Mouse (Mus musculus) embryonic facial prominence, embryonic 15.5 days (tissue): ENCODE results near the gene Shisa3. TPM values are rescaled to one million over a fixed set of nuclear protein-coding genes. Genes with fewer than 3 reads are reported as not detected.
A peak's percentile ranks its signal among the peaks of the same experiment; 100 is the strongest.

Experiments used
- ATAC-seq: fragments of 200-750 bp; cut with Nextera tagmentation; 2 replicates; pipeline ENCODE4 v1.8.0; 2017; ENCODE audit warnings: low read depth, moderate TSS enrichment; ENCODE audit not compliant: insufficient number of reproducible peaks, low FRiP score, low TSS enrichment
- H3K27ac ChIP-seq: fragments of 300-500 bp; sonication (generic); replicated peaks from 2 replicates; pipeline ENCODE4 v1.5.1; 2015; ENCODE audit warnings: mild to moderate bottlenecking, inconsistent platforms
- H3K27me3 ChIP-seq: fragments of 300-500 bp; sonication (generic); 2 replicates; pipeline ENCODE4 v1.6.1; 2015; ENCODE audit warnings: inconsistent platforms
- H3K36me3 ChIP-seq: fragments of 300-500 bp; sonication (generic); 2 replicates; pipeline ENCODE4 v1.6.1; 2015; ENCODE audit warnings: mild to moderate bottlenecking, inconsistent platforms
- H3K4me1 ChIP-seq: fragments of 300-500 bp; sonication (generic); 2 replicates; pipeline ENCODE4 v1.6.1; 2015; ENCODE audit warnings: inconsistent platforms
- H3K4me2 ChIP-seq: fragments of 300-500 bp; sonication (generic); replicated peaks from 2 replicates; pipeline ENCODE4 v1.6.1; 2015; ENCODE audit warnings: mild to moderate bottlenecking, inconsistent platforms
- H3K4me3 ChIP-seq: fragments of 300-500 bp; sonication (generic); replicated peaks from 2 replicates; pipeline ENCODE4 v1.5.1; 2015; ENCODE audit warnings: mild to moderate bottlenecking, inconsistent platforms
- H3K9ac ChIP-seq: fragments of 300-500 bp; sonication (generic); 2 replicates; pipeline ENCODE4 v1.6.1; 2015; ENCODE audit warnings: inconsistent platforms
- H3K9me3 ChIP-seq: fragments of 300-500 bp; sonication (generic); replicated peaks from 2 replicates; pipeline ENCODE4 v1.6.1; 2016; ENCODE audit warnings: inconsistent platforms
- WGBS: fragments of 180-500 bp; shearing (Covaris S2); methylation state at CpG from one replicate; pipeline ENCODE4 v1.1.7; 2015; 5-methylcytosine and 5-hydroxymethylcytosine counted together
- polyA plus RNA-seq: library from polyadenylated mRNA; unstranded; fragments of >200 nt; fragmentation: Nextera tagmentation; extraction: Ambion mirVana; gene quantifications from 2 replicates; pipeline ENCODE4 v1.2.1, GENCODE M21; 2015

Shisa3 gene
- polyA plus RNA-seq, 1 experiment from 2014 or later = 4.2 TPM

DNA sequence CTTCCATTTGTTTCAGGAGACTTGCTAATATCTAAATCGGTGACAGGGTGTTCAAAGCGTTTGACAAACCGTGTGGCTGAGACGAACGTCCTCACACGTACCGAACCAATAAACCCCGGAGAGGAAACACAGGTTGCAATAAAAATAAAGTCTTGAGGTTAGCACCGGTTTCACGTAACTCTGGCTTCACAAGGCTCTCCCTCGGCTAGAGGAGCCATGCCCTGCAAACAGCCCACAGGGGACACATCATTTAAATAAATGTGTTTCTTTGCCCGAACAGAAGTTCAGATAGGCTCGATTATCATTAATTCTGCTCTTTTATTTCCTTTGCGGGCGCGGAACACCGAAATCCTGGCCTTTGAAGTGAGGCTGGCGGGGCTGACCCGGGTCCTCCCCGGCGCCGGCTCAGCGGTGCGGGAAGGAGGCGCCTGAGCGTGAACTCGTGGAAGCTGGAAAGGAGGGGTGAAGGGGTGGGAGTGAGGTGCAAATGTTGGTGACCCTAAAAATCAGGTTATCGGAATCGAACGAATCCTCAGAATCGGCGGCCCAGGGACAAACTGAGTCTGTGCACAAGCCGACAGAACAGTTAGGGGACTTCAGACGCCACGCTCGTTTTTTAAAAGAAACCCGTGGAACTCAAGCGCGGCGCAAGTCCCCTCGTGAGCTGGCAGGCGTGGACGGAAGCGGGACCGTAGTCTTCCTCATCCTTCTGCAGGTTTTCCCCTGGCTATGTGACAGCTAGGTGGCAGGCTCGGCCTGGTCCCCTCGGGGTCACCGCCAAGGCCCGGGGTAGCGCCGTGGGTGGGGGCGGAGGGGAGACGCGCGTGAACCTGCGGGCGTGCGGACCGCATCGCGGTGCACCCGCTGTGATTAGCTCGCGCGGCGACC lies 522 bp upstream of the Shisa3 start:
- peak overlapping the region; percentile 51 for H3K4me3 ChIP-seq
- H3K9me3 ChIP-seq = no peaks in the 10 kb centered on the region
- no peak overlapping the region for H3K9ac ChIP-seq
- peak overlapping the region; percentile 94 for H3K4me2 ChIP-seq
- H3K27ac ChIP-seq = no peak overlapping the region
- peak; percentile 49 for ATAC-seq
- H3K36me3 ChIP-seq = no peaks in the 10 kb centered on the region
- 1% methylated on average over 66 of the region's 66 CpGs for WGBS
- H3K27me3 ChIP-seq = peaks cover 72% of the 10 kb centered on the region
- peaks cover 21% of the 10 kb centered on the region for H3K4me1 ChIP-seq

DNA sequence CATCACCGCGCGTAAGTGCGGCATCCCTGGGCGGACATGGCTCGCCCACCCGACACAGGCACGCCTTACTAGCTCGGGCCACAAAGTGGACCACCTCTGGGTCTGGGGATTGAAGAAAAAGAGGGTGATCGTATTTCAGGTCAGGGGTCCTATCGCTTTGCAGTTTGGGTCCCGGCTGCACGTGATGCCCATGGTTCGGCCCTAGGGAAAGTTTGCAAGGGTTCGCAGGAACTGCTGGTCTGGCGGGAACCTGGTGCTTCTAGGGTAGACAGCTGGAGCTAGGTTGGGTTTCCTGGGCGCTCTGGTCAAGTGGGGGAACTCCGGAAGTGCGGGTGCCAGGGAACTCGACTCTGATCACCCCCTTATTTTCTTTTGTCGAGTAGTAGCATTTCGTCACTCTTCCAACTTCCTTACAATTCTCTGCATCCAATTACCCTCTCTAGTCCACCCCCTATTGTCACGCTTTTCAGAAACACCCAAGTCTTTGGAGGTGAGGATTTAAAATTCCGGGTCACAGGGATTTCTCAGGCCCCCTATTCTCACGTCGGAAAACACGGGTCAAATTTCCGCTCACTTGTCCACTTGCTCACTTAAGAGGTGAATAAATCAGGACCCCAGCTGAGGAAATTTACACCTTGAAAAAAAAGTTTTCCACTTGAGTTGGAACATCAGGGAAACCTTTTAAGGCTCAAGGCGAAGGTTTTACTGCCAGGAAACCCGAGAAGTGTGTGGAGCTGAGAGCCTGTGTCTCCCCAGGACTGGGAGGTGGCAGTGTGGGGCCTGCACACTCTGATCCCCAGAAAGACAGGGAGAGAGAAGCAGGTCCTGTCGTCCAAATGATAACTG lies 1.2 kb downstream of the Shisa3 start:
- Histone ChIP-seq H3K36me3 (no peaks in the 10 kb centered on the region), H3K9me3 (no peaks in the 10 kb centered on the region), H3K4me3 (peak overlapping the region; percentile 51), H3K4me2 (peak overlapping the region; percentile 94), H3K27ac (no peak overlapping the region), H3K27me3 (peaks cover 63% of the 10 kb centered on the region), H3K9ac (no peak overlapping the region), H3K4me1 (peaks cover 21% of the 10 kb centered on the region)
- no peak for ATAC-seq
- WGBS = 4% methylated on average over 31 of the region's 31 CpGs

DNA sequence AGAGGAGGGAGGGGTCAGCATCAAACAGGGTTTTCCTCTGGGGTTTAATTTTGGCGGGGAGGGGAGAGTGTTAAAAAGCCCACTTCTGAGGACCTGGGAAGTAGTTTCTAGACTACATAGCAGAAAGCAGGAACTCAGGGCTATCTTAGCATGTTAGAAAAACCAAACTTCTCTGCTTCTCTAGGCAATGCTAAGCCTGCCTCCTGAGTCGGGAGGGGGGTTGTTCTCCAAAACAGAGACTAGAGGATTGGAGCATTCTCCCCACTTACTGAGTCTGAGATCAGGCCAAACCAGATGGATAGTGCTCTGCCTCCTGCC lies 1.8 kb downstream of the Shisa3 start:
- no peak for ATAC-seq
- Histone ChIP-seq H3K4me3 (no peak overlapping the region), H3K9me3 (no peaks in the 10 kb centered on the region), H3K4me1 (peaks cover 21% of the 10 kb centered on the region), H3K36me3 (no peaks in the 10 kb centered on the region), H3K4me2 (no peak overlapping the region), H3K27me3 (peaks cover 63% of the 10 kb centered on the region), H3K9ac (no peak overlapping the region), H3K27ac (no peak overlapping the region)
- 16% methylated on average over 2 of the region's 2 CpGs for WGBS

DNA sequence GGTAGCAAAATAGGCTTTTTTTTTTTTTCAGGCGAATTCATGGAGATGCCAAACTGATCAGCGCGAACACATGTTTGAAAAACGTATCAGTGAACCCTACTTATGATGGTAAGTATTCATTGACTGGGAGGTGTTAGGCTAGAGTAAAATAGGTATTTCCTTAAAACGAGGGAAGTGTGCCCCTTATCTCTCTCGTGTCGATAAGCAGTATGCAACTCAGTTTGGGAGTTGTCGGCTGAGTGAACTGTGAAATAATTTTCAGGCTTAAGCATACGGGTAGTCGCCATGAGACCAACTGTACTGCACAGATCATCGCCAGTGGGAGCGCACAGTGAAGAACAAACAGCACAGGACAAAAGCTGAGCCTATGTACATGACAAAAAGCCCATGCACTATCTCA lies 13.5 kb downstream of the Shisa3 start:
- H3K4me3 ChIP-seq = no peak overlapping the region
- H3K27ac ChIP-seq = no peak overlapping the region
- no peak overlapping the region for H3K4me2 ChIP-seq
- H3K27me3 ChIP-seq = no peaks in the 10 kb centered on the region
- WGBS = 90% methylated on average over 12 of the region's 12 CpGs
- H3K4me1 ChIP-seq = no peaks in the 10 kb centered on the region
- no peak for ATAC-seq
- no peak overlapping the region for H3K9ac ChIP-seq
- H3K9me3 ChIP-seq = no peaks in the 10 kb centered on the region
- H3K36me3 ChIP-seq = no peaks in the 10 kb centered on the region

DNA sequence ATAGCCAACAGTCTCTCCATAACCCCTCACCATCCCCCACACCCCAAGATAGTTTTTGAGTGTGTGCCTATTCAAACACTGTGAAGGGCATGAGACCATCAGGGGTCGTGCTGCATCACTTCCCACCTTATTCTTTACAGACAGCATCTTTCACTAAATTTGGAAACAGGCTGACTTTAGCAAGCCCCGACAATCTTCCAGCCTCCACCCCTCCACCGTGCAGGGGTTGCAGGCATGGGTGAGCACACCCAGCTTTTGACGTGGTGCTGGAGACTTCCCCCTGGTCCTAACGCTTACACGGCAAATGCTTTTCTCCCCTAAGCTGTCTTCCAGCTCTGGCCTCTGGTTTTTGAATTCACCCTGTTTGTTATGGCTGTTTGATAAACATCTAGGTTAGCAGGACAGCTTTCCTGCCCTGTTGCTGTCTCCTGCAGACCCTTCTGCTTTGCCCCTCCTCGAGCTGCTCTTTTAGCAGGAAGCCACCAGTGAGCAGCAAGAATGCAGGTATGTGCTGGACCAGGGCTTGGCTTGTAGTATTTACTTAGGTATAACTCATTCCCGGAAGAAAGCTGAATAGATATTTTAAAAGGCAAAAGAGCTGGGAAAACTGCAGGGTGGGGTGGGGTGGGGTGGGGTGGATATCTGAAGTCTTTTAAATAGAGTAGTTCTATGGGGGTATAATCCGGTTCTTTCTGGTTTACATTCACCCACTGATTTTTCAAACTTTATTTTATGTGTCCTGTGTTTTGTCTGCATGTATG lies 20.7 kb downstream of the Shisa3 start:
- no peaks in the 10 kb centered on the region for H3K27me3 ChIP-seq
- no peaks in the 10 kb centered on the region for H3K9me3 ChIP-seq
- no peak overlapping the region for H3K4me3 ChIP-seq
- no peak for ATAC-seq
- H3K4me1 ChIP-seq = no peaks in the 10 kb centered on the region
- H3K4me2 ChIP-seq = no peak overlapping the region
- no peak overlapping the region for H3K27ac ChIP-seq
- H3K9ac ChIP-seq = no peak overlapping the region
- 78% methylated on average over 9 of the region's 9 CpGs for WGBS
- H3K36me3 ChIP-seq = no peaks in the 10 kb centered on the region

DNA sequence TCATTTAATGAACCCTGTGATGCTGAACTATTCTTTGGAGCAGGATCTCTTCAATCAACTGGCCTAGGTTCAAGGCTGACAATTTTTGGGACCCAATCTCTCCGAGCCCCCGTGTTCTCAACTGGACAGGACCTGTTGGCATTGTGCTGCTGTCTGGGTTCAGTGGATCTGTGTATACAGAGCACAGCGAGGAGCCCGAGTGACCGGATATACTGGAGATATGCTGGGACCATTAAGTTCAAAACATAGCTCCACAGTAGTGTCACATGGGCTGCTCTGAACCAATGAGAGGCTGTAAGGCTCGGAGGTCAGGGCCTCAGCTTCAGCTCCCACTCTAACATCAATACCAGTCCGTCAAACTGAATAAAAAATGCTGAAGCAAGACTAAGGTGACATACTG lies 21.8 kb downstream of the Shisa3 start:
- H3K36me3 ChIP-seq = no peaks in the 10 kb centered on the region
- H3K9me3 ChIP-seq = no peaks in the 10 kb centered on the region
- WGBS = 84% methylated on average over 7 of the region's 7 CpGs
- H3K4me2 ChIP-seq = no peak overlapping the region
- H3K9ac ChIP-seq = no peak overlapping the region
- 0 out of 2 replicates have a peak, but pooled peaks cover 7% of the 10 kb centered on the region for H3K4me1 ChIP-seq
- H3K27ac ChIP-seq = no peak overlapping the region
- H3K27me3 ChIP-seq = no peaks in the 10 kb centered on the region
- no peak for ATAC-seq
- no peak overlapping the region for H3K4me3 ChIP-seq

DNA sequence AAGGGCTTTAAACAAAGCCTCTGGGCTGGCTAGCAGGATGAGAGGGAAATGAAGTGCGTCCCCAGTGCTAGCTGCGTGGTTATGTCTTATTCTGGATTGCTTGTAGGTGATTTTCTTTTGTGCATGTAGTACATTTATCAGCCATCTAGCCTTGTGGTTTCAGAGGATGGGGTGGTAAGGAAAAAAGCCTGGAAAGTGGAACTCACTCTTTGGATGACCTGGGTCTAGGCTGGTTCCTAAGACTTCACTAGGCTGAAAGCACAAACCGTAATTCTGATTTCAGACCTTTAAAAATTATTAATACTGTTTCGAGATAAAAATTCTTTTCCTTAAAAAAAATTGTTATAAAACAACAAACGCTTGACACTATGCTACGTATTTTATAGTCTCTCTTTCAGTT lies 22.2 kb downstream of the Shisa3 start:
- ATAC-seq = no peak
- H3K9ac ChIP-seq = no peak overlapping the region
- 0 out of 2 replicates have a peak, but pooled peaks cover 7% of the 10 kb centered on the region for H3K4me1 ChIP-seq
- no peaks in the 10 kb centered on the region for H3K36me3 ChIP-seq
- H3K4me3 ChIP-seq = no peak overlapping the region
- no peaks in the 10 kb centered on the region for H3K9me3 ChIP-seq
- H3K27me3 ChIP-seq = no peaks in the 10 kb centered on the region
- WGBS = 89% methylated on average over 6 of the region's 6 CpGs
- no peak overlapping the region for H3K4me2 ChIP-seq
- H3K27ac ChIP-seq = no peak overlapping the region

DNA sequence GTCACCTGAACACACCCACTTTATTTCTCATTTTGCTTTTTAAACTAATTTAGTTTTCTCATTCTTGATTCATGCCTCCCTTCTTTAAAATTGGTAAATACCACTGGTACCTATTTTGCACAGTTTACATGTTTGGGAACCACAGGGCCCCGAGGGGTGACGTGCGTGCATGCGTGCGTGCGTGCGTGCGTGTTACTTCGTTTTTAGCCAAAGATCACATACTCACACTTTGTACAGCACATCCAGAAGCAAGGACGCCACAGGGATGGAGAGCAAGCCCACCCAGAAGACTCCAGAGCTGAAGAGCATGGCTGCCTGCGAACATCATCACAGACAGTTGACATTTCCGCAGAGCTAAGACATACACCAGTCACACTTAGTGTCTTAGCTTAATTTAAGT lies 23.6 kb downstream of the Shisa3 start:
- H3K4me2 ChIP-seq = no peak overlapping the region
- no peaks in the 10 kb centered on the region for H3K9me3 ChIP-seq
- WGBS = 90% methylated on average over 12 of the region's 12 CpGs
- H3K4me1 ChIP-seq = 0 out of 2 replicates have a peak, but pooled peaks cover 7% of the 10 kb centered on the region
- H3K27me3 ChIP-seq = no peaks in the 10 kb centered on the region
- no peaks in the 10 kb centered on the region for H3K36me3 ChIP-seq
- no peak for ATAC-seq
- H3K4me3 ChIP-seq = no peak overlapping the region
- H3K27ac ChIP-seq = no peak overlapping the region
- no peak overlapping the region for H3K9ac ChIP-seq

DNA sequence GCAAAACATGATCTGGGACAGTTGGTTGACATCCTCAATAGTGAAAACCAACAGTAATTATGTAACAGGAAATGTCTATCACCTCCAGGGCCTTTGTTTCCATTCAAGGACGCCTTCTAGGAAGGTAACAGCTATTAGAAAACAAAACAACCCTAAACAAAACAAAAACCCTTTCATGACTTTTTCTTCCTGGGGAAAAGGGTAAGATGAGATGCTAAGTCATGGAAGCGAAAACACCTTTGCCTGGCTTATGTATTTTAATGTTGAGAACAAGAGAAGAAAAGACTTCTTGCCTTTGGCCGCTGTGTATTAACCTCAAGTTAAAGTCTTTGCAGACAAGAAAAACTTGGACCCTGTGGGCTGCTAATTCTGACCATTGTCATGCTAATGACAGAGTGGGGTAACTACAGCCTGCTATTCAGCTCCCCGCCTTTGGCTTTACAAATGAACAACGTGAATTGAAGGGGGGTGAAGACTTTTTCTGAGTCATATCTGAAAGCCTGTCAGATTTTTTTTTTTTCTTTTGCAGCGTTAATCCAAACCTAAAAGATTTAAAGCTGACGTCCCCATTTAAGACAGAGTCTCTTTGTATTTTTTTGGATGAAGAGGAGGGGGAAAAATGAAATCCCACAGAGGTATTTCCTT lies 25.6 kb downstream of the Shisa3 start:
- no peak overlapping the region for H3K27ac ChIP-seq
- H3K27me3 ChIP-seq = no peaks in the 10 kb centered on the region
- H3K4me2 ChIP-seq = 0 out of 2 replicates have a peak overlapping the region, but pooled peaks have one; percentile 6
- no peaks in the 10 kb centered on the region for H3K9me3 ChIP-seq
- no peak overlapping the region for H3K9ac ChIP-seq
- ATAC-seq = no peak
- 26% methylated on average over 7 of the region's 7 CpGs for WGBS
- H3K4me1 ChIP-seq = 0 out of 2 replicates have a peak, but pooled peaks cover 10% of the 10 kb centered on the region
- no peaks in the 10 kb centered on the region for H3K36me3 ChIP-seq
- H3K4me3 ChIP-seq = no peak overlapping the region

DNA sequence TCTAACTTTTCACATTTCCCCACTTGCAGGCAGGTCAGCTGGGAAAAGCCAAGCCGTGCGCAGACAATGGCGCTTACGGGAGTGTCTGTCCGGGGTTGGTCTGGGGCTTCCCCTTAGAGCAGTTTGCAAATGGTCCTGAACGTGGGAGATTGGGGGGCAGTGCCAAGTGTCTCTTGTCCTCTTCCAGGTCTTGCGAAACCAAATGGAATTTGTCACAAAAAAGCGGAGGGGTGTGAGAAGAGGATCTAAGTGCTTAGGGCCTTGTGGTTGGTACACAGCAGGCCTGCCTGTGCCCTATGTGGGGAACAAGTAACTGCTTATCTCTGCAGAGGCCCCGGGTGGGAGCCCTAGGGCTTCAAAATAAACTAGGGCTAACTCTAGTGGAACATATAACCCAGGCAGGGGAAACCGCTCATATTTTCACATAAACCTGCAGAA lies 26.2 kb downstream of the Shisa3 start:
- 0 out of 2 replicates have a peak, but pooled peaks cover 10% of the 10 kb centered on the region for H3K4me1 ChIP-seq
- no peak for ATAC-seq
- no peak overlapping the region for H3K4me3 ChIP-seq
- H3K36me3 ChIP-seq = no peaks in the 10 kb centered on the region
- no peaks in the 10 kb centered on the region for H3K27me3 ChIP-seq
- H3K27ac ChIP-seq = no peak overlapping the region
- no peak overlapping the region for H3K9ac ChIP-seq
- WGBS = 31% methylated on average over 10 of the region's 10 CpGs
- 0 out of 2 replicates have a peak overlapping the region, but pooled peaks have one; percentile 6 for H3K4me2 ChIP-seq
- no peaks in the 10 kb centered on the region for H3K9me3 ChIP-seq
